Mouse (Mus musculus): ENCODE data around the gene Olfr1047. TPM values are rescaled to one million over a fixed set of nuclear protein-coding genes. Genes with fewer than 3 reads are reported as not detected.
"Not testable (repeated sequence)": the region's sequence is repeated elsewhere in the genome, so short reads cannot be mapped to it uniquely, and the experiment has no call there.

Gene Olfr1047
- not detected in 2 replicates for polyA plus RNA-seq (2012; rRNA removed)

GRCm38 (mm10) chr2:86231301-86231700, at the start of gene Olfr1047:
TSS of gene Olfr1047 (minus strand) at chr2:86231401.
- DNase-seq (ENCODE audit: low read depth): no peak

DNA sequence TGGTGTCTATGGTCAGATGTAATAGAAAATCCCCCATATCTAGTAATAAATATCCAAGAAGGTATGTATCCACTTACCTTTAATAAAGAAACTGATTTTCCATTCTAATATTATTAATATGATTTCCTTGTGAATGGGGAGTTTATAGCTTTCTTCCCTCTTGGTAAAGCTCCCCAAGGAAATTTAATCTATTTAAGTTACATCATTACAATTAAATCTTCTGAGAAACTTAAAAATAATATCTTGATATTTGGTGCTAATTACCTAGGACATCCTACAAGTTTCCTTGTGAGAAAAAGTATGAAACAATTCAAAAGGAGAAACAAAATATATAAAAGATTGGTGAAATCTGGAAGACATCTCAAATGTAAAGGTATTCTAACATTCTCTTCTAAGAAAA, 47.8 kb upstream of the Olfr1047 start, which contains the start of gene Olfr1051:
Gene Olfr1051 (minus strand): TSS at position 101 of the 400 bp plus-strand sequence.
- not testable (repeated sequence) for DNase-seq (ENCODE audit: low read depth)

More at GRCm38 (mm10) chr2:86231301-86231700, at the start of gene Olfr1047:
- TF ChIP-seq CTCF (IDR thresholded peaks at IDR 0.05; ENCODE audit: borderline replicate concordance, extremely low read depth, insufficient read depth, insufficient read length) (no peak), POLR2A (IDR thresholded peaks at IDR 0.05; ENCODE audit: borderline replicate concordance, extremely low read depth, insufficient read depth, insufficient read length, poor library complexity, severe bottlenecking) (no peak)

GRCm38 (mm10) chr2:86258228-86258627, 27.0 kb upstream of the Olfr1047 start, which contains the start of gene Olfr1049:
TSS of gene Olfr1049 (minus strand) at chr2:86258328.
- not testable (repeated sequence) for DNase-seq (ENCODE audit: low read depth)

- no peak for TF ChIP-seq CTCF (IDR thresholded peaks at IDR 0.05; ENCODE audit: borderline replicate concordance, extremely low read depth, insufficient read depth, insufficient read length)
- no peak for TF ChIP-seq POLR2A (IDR thresholded peaks at IDR 0.05; ENCODE audit: borderline replicate concordance, extremely low read depth, insufficient read depth, insufficient read length, poor library complexity, severe bottlenecking)
- no peak for DNase-seq (ENCODE audit: low read depth)
Measured at GRCm38 (mm10) chr2:86240189-86240588, 9.0 kb upstream of the Olfr1047 start, which contains the start of gene Olfr1048. TSS of gene Olfr1048 (minus strand) at chr2:86240289.

DNA sequence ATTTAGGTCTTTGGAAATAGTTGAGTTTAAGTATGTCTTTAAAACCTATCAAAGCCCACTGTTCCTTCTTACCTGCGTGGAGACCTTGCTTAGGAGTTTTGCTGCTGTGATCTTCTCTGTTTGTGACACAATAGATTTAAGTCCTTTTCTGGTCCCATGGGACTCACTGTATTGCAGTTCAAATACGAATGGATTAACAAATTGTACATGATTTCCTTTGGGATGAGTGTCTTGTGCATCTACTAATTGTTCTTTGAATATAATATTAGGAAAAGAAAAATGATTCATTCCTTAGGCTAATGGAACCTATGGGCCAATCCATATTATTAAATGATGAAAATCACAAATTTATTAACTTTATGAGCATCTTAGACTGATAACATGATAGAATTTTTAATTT, 12.0 kb downstream of the Olfr1047 start, which contains the start of gene Olfr1046:
Gene Olfr1046 (minus strand): TSS at position 101 of the 400 bp plus-strand sequence.
- DNase-seq (ENCODE audit: low read depth): no peak

DNA sequence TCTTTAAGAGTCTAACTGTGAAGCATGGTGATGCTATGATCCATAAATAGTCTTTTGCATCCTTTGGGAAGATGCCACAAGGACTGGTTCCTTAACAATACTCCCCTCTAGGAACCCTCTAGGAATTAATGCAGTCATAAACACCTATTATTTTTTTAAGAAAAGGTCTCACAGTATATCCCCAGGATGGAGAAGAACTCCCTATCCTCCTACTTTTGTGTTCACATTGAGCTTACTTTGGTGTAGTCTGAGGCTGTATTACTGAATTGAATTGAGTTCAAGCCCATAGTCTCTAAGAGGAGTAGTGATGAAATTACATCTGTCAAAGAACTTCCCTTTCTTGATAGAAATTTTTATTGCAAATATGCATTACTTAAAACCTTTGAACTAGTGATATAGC, 28.3 kb downstream of the Olfr1047 start, which contains the start of gene Olfr1045:
Gene Olfr1045 (minus strand): TSS at position 101 of the 400 bp plus-strand sequence.
- TF ChIP-seq POLR2A (IDR thresholded peaks at IDR 0.05; ENCODE audit: borderline replicate concordance, extremely low read depth, insufficient read depth, insufficient read length, poor library complexity, severe bottlenecking): no peak
- TF ChIP-seq CTCF (IDR thresholded peaks at IDR 0.05; ENCODE audit: borderline replicate concordance, extremely low read depth, insufficient read depth, insufficient read length): no peak
- no peak for DNase-seq (ENCODE audit: low read depth)

More for the DNA sequence above, 12.0 kb downstream of the Olfr1047 start, which contains the start of gene Olfr1046:
- TF ChIP-seq CTCF (IDR thresholded peaks at IDR 0.05; ENCODE audit: borderline replicate concordance, extremely low read depth, insufficient read depth, insufficient read length) (no peak), POLR2A (IDR thresholded peaks at IDR 0.05; ENCODE audit: borderline replicate concordance, extremely low read depth, insufficient read depth, insufficient read length, poor library complexity, severe bottlenecking) (no peak)

- no peak for TF ChIP-seq CTCF (IDR thresholded peaks at IDR 0.05; ENCODE audit: borderline replicate concordance, extremely low read depth, insufficient read depth, insufficient read length)
- no peak for TF ChIP-seq POLR2A (IDR thresholded peaks at IDR 0.05; ENCODE audit: borderline replicate concordance, extremely low read depth, insufficient read depth, insufficient read length, poor library complexity, severe bottlenecking)
- no peak for DNase-seq (ENCODE audit: low read depth)
Measured at GRCm38 (mm10) chr2:86195863-86196262, 35.3 kb downstream of the Olfr1047 start.

DNA sequence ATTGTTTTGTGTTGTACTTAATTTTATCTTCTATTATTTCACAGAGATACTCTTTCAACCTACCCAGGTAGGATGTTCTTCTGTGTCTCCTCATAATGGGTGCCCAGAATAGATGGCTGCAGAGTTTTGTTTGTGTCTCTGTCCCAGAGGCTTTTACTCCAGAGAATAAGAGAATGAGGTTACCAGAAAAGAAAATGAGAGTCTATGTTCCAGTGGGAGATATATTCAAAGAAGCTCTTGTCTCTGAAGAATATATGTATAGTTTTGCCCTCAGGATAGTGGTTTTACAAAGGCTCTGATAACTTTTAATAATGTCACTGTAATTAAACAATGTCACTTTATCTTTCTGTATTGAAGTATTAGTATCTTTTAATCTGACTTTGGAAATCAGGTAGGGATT, 45.6 kb downstream of the Olfr1047 start, which contains the start of gene Olfr52:
Gene Olfr52 (minus strand): TSS at position 101 of the 400 bp plus-strand sequence.
- no peak for DNase-seq (ENCODE audit: low read depth)
- TF ChIP-seq POLR2A (IDR thresholded peaks at IDR 0.05; ENCODE audit: borderline replicate concordance, extremely low read depth, insufficient read depth, insufficient read length, poor library complexity, severe bottlenecking) (no peak), CTCF (IDR thresholded peaks at IDR 0.05; ENCODE audit: borderline replicate concordance, extremely low read depth, insufficient read depth, insufficient read length) (no peak)

DNA sequence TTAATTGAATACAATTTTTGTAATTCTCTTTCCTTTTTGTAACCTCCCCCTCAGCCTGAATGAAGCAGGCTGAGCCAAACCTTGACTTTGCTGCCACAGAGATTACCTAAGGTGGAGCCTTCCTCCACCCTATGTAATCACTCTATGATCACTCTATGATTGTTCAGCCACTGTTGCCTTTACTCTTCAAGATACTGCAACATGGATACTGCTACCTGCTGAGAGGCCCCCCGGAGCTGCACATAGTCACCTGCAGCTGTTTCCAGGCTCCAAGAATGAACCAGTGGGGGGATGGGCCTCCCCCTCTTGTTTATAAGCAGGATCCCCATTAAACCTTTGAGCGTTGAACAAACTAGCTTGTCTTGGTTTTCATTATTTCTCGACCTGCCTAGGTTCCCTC, 51.3 kb downstream of the Olfr1047 start:
- TF ChIP-seq CTCF (IDR thresholded peaks at IDR 0.05; ENCODE audit: borderline replicate concordance, extremely low read depth, insufficient read depth, insufficient read length) (no peak), POLR2A (IDR thresholded peaks at IDR 0.05; ENCODE audit: borderline replicate concordance, extremely low read depth, insufficient read depth, insufficient read length, poor library complexity, severe bottlenecking) (no peak)
- DNase-seq (ENCODE audit: low read depth): no peak

DNA sequence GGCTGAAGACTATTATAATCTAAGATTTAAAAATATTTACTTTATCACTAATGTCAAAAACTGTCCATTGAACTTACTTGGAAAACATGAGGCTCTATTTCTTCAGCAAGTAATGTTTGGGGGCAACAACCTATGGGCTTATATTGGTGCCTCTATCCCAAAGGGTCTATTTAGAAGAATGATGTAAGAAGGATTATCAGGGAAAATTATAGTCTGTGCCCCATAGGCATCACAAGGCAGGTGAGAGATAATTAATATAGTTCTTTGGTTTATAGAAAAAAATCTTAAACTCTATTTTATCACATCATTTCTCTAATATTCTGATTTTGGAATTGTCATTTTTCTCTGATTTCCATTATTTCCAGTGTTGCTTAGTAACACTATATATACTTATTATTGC, 53.5 kb downstream of the Olfr1047 start, which contains the start of gene Olfr1044:
Gene Olfr1044 (minus strand): TSS at position 101 of the 400 bp plus-strand sequence.
- no peak for DNase-seq (ENCODE audit: low read depth)
- TF ChIP-seq CTCF (IDR thresholded peaks at IDR 0.05; ENCODE audit: borderline replicate concordance, extremely low read depth, insufficient read depth, insufficient read length) (no peak), POLR2A (IDR thresholded peaks at IDR 0.05; ENCODE audit: borderline replicate concordance, extremely low read depth, insufficient read depth, insufficient read length, poor library complexity, severe bottlenecking) (no peak)

Other genes starting within 250 kb of the Olfr1047 start
- gene Olfr1031, start 241.1 kb downstream of the Olfr1047 start, polyA plus RNA-seq (2012; rRNA removed): not detected in 2 replicates
- gene Olfr1032, start 225.9 kb downstream of the Olfr1047 start, polyA plus RNA-seq (2012; rRNA removed): not detected in 2 replicates
- 0.04 and 0.06 TPM in 2 replicates for gene Olfr1033, start 210.8 kb downstream of the Olfr1047 start, polyA plus RNA-seq (2012; rRNA removed)
- gene Olfr1034, start 185.5 kb downstream of the Olfr1047 start, polyA plus RNA-seq (2012; rRNA removed): not detected in 2 replicates
- not detected in 2 replicates for gene Olfr1036, start 157.4 kb downstream of the Olfr1047 start, polyA plus RNA-seq (2012; rRNA removed)
- not detected in 2 replicates for gene Olfr1037, start 144.0 kb downstream of the Olfr1047 start, polyA plus RNA-seq (2012; rRNA removed)
- gene Olfr1039, start 95.5 kb downstream of the Olfr1047 start, polyA plus RNA-seq (2012; rRNA removed): not detected in 2 replicates
- not detected in 2 replicates for gene Olfr1040, start 84.7 kb downstream of the Olfr1047 start, polyA plus RNA-seq (2012; rRNA removed)
- gene Olfr1042, start 69.6 kb downstream of the Olfr1047 start, polyA plus RNA-seq (2012; rRNA removed): not detected in 2 replicates
- not detected in 2 replicates for gene Olfr1043, start 63.9 kb downstream of the Olfr1047 start, polyA plus RNA-seq (2012; rRNA removed)
- gene Olfr1044, start 53.6 kb downstream of the Olfr1047 start, polyA plus RNA-seq (2012; rRNA removed): not detected in 2 replicates
- not detected in 2 replicates for gene Olfr52, start 45.7 kb downstream of the Olfr1047 start, polyA plus RNA-seq (2012; rRNA removed)
- not detected in 2 replicates for gene Olfr1045, start 28.4 kb downstream of the Olfr1047 start, polyA plus RNA-seq (2012; rRNA removed)
- gene Olfr1046, start 12.1 kb downstream of the Olfr1047 start, polyA plus RNA-seq (2012; rRNA removed): not detected in 2 replicates
- gene Olfr1048, start 8.9 kb upstream of the Olfr1047 start, polyA plus RNA-seq (2012; rRNA removed): not detected in 2 replicates
- gene Olfr1049, start 26.9 kb upstream of the Olfr1047 start, polyA plus RNA-seq (2012; rRNA removed): not detected in 2 replicates
- gene Olfr1051, start 47.7 kb upstream of the Olfr1047 start, polyA plus RNA-seq (2012; rRNA removed): not detected in 2 replicates
- gene Olfr1052, start 61.1 kb upstream of the Olfr1047 start, polyA plus RNA-seq (2012; rRNA removed): not detected in 2 replicates
- gene Olfr1053, start 83.9 kb upstream of the Olfr1047 start, polyA plus RNA-seq (2012; rRNA removed): not detected in 2 replicates
- not detected in 2 replicates for gene Olfr1054, start 104.0 kb upstream of the Olfr1047 start, polyA plus RNA-seq (2012; rRNA removed)
- not detected in 2 replicates for gene Olfr1055, start 118.9 kb upstream of the Olfr1047 start, polyA plus RNA-seq (2012; rRNA removed)
- gene Olfr1056, start 131.1 kb upstream of the Olfr1047 start, polyA plus RNA-seq (2012; rRNA removed): not detected in 2 replicates
- gene Olfr1057, start 147.0 kb upstream of the Olfr1047 start, polyA plus RNA-seq (2012; rRNA removed): not detected in 2 replicates
- gene Olfr1058, start 157.2 kb upstream of the Olfr1047 start, polyA plus RNA-seq (2012; rRNA removed): not detected in 2 replicates
- gene Olfr1061, start 182.6 kb upstream of the Olfr1047 start, polyA plus RNA-seq (2012; rRNA removed): not detected in 2 replicates
- gene Olfr1062, start 195.3 kb upstream of the Olfr1047 start, polyA plus RNA-seq (2012; rRNA removed): not detected in 2 replicates
- not detected in 2 replicates for gene Olfr1065, start 219.2 kb upstream of the Olfr1047 start, polyA plus RNA-seq (2012; rRNA removed)
- gene Olfr1066, start 224.9 kb upstream of the Olfr1047 start, polyA plus RNA-seq (2012; rRNA removed): not detected in 2 replicates